Mouse (Mus musculus) CH12.LX (cell line): ENCODE measurements at regions not wholly inside any gene's neighbourhood (a gene's known extent, or its start where the extent isn't known, plus 50 kb on each side); places are given as distances from the start of the nearest gene placed in this dataset.

Experiments
- DNase-seq: peaks from one replicate; pipeline ENCODE4 v3.0.0-alpha.2; 2013; ENCODE audit errors: extremely low read depth
- H3K27ac ChIP-seq: 2 replicates; pipeline ENCODE4 v1.5.1; 2012; ENCODE audit warnings: low read depth, mild to moderate bottlenecking, control low read depth, moderate library complexity; ENCODE audit not compliant: insufficient read depth
- H3K27me3 ChIP-seq: replicated peaks from 2 replicates; pipeline ENCODE3; 2012; ENCODE audit warnings: inconsistent platforms
- H3K36me3 ChIP-seq, 2 experiments: replicated peaks in 1 of 2; 2 replicates each; pipeline versions ENCODE3 to v1.6.1; 2012; ENCODE audit warnings: inconsistent platforms in 1 of 2, low read length in 1 of 2, mild to moderate bottlenecking in 1 of 2, mixed read lengths in 1 of 2, moderate library complexity in 1 of 2; ENCODE audit not compliant: control insufficient read depth in 1 of 2, insufficient read depth in 1 of 2
- H3K4me1 ChIP-seq, 2 experiments: 2 replicates each; pipeline ENCODE4 v1.6.1; 2012; ENCODE audit warnings: inconsistent platforms in 1 of 2, moderate library complexity in 1 of 2; ENCODE audit not compliant: insufficient read depth in 2 of 2, control insufficient read depth in 1 of 2
- H3K4me2 ChIP-seq: 2 replicates; pipeline ENCODE4 v1.6.1; 2012; ENCODE audit warnings: low read depth, mild to moderate bottlenecking, control low read depth; ENCODE audit not compliant: poor library complexity, insufficient read depth, severe bottlenecking
- H3K4me3 ChIP-seq, 3 experiments: fragments of 150-350 bp in 1 of 3; sonication (generic) in 1 of 3; replicated peaks in 1 of 3; 2 replicates each; pipeline versions ENCODE3 to v1.5.1; 2011 to 2012; ENCODE audit warnings: low read depth in 2 of 3, low read length in 2 of 3, mild to moderate bottlenecking in 2 of 3, moderate library complexity in 2 of 3, control low read depth in 1 of 3, improper control_type of control experiment in 1 of 3, inconsistent platforms in 1 of 3, mixed read lengths in 1 of 3; ENCODE audit not compliant: poor library complexity in 1 of 3
- H3K79me2 ChIP-seq: replicated peaks from 2 replicates; pipeline ENCODE4 v1.6.1; 2012; ENCODE audit warnings: mild to moderate bottlenecking, moderate library complexity; ENCODE audit not compliant: control insufficient read depth, poor library complexity, insufficient read depth, severe bottlenecking; ENCODE audit errors: extremely low read depth
- H3K9ac ChIP-seq: 2 replicates; pipeline ENCODE4 v1.6.1; 2012; ENCODE audit warnings: low read depth, mild to moderate bottlenecking, control low read depth, moderate library complexity; ENCODE audit not compliant: insufficient read depth
- H3K9me3 ChIP-seq: replicated peaks from 2 replicates; pipeline ENCODE3; 2012; ENCODE audit warnings: low read length, inconsistent platforms, mixed read lengths
- CTCF ChIP-seq, 2 experiments: IDR thresholded peaks in 1 of 2; conservative IDR thresholded peaks in 1 of 2; 2 replicates each; pipeline ENCODE4 v1.5.1; 2011 to 2012; ENCODE audit warnings: low read depth in 2 of 2, low read length in 2 of 2, improper control_type of control experiment in 1 of 2, inconsistent platforms in 1 of 2, mild to moderate bottlenecking in 1 of 2, moderate library complexity in 1 of 2
- EP300 ChIP-seq: IDR thresholded peaks from 2 replicates; pipeline ENCODE4 v1.6.1; 2011; ENCODE audit warnings: low read length, improper control_type of control experiment
- MXI1 ChIP-seq: IDR thresholded peaks from 2 replicates; pipeline ENCODE4 v1.6.1; 2011; ENCODE audit warnings: mild to moderate bottlenecking, low read depth, low read length, improper control_type of control experiment
- RAD21 ChIP-seq: IDR thresholded peaks from 2 replicates; pipeline ENCODE4 v1.6.1; 2011; ENCODE audit warnings: low read depth, mild to moderate bottlenecking, low read length, improper control_type of control experiment, moderate library complexity
- SIN3A ChIP-seq: IDR thresholded peaks from 2 replicates; pipeline ENCODE4 v1.6.1; 2012; ENCODE audit warnings: low read length, improper control_type of control experiment, inconsistent platforms
- dilution Hi-C: fragments of 300-500 bp; cut with MboI; formaldehyde crosslinking; loops from 2 replicates; pipeline ENCODE4 v1.14.3; 2020; ENCODE audit warnings: low sequenced_read_pairs; ENCODE audit not compliant: extremely low pct_unique_long_range_greater_than_20kb, extremely low pct_ligation_motif_present
- in situ Hi-C: fragments of 300-500 bp; cut with MboI; formaldehyde crosslinking; loops from 3 replicates; pipeline ENCODE4 v1.14.3; 2019; ENCODE audit warnings: low sequenced_read_pairs, low pct_ligation_motif_present, low pct_unique_long_range_greater_than_20kb, mixed read lengths

- Histone ChIP-seq H3K27me3 (no peaks in the 10 kb centered on the region), H3K9ac (no peak overlapping the region), H3K4me1 (no peaks in the 10 kb centered on the region), H3K36me3 (no peaks in the 10 kb centered on the region), H3K79me2 (no peaks in the 10 kb centered on the region), H3K9me3 (peaks cover 48% of the 10 kb centered on the region), H3K27ac (no peak overlapping the region), H3K4me2 (no peak overlapping the region), H3K4me3 (no peak overlapping the region)
- dilution Hi-C loops = no loop called here
- no peak for DNase-seq
- TF ChIP-seq SIN3A = no peak
- no peak for TF ChIP-seq CTCF (conservative IDR thresholded peaks at IDR 0.05 in 1 of 2, IDR thresholded peaks at IDR 0.05 in 1 of 2; ENCODE audit: low read depth in 2 of 2, low read length in 2 of 2)
- in situ Hi-C loops = no loop called here
These were observed 220.6 kb downstream of the Mpdz start for GRCm38 (mm10) chr4:81222034-81222433.

DNA sequence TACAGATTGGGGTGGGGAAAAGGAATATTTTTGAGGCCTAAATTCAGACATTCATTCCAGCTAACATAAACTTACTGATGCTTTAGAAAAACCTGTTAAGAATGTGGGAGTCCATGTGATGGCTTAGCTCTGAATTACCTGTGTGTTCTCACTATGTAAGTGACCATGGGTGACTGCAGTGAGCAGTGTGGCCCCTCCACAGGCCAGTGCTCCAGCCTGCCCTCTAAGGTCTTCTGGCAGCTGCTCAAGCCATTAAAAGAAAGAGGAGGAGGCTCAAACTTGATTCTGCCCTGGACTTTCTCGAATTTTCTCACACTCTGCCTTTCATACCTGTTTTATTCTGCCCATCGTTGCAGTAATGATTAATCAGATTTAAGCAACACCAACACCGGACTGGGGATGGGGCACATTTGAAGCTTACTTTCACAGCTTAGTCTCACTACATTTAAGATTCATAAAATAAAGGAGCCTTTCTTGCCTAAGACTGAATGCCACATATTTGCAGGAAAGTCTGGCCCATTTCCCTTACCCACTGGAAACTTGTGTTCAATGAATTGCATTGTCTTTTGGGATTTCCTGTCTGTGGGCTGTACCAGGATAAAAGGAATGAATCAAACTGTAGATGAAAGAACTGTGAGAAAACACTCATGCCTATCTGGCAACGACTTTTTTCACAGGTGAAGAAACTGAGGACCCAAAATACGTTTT is 220.0 kb downstream of the Mpdz start:
- in situ Hi-C loops = no loop called here
- no peak overlapping the region for H3K4me2 ChIP-seq

More for the DNA sequence above, 220.0 kb downstream of the Mpdz start:
- TF ChIP-seq MXI1 (no peak), RAD21 (no peak), EP300 (no peak)
- H3K27ac ChIP-seq = no peak overlapping the region
- no peaks in the 10 kb centered on the region for H3K4me1 ChIP-seq
- no peaks in the 10 kb centered on the region for H3K36me3 ChIP-seq
- no peaks in the 10 kb centered on the region for H3K27me3 ChIP-seq
- H3K9me3 ChIP-seq = peaks cover 51% of the 10 kb centered on the region
- dilution Hi-C loops = no loop called here
- no peak overlapping the region for H3K4me3 ChIP-seq
- no peak overlapping the region for H3K9ac ChIP-seq
- H3K79me2 ChIP-seq = no peaks in the 10 kb centered on the region
- no peak for DNase-seq
